Mouse (Mus musculus) heart, postnatal 10 days (tissue): ENCODE results near the gene Ntng1. TPM values are rescaled to one million over a fixed set of nuclear protein-coding genes. Genes with fewer than 3 reads are reported as not detected.

Experiments used
- DNase-seq, 2 experiments: peaks; one replicate each; pipeline ENCODE4 v3.0.0; 2021
- intact Hi-C: fragments of 180-260 bp; cut with DNase I; formaldehyde crosslinking; loops from one replicate; pipeline ENCODE4 v1.15.1; 2025
- total RNA-seq, 2 experiments: library from RNA; stranded (reverse); gene quantifications; 2 replicates each; pipeline ENCODE4 v1.2.3; 2021

Ntng1 gene
- total RNA-seq: under 1 TPM; 0.17 to 0.74 TPM

DNA sequence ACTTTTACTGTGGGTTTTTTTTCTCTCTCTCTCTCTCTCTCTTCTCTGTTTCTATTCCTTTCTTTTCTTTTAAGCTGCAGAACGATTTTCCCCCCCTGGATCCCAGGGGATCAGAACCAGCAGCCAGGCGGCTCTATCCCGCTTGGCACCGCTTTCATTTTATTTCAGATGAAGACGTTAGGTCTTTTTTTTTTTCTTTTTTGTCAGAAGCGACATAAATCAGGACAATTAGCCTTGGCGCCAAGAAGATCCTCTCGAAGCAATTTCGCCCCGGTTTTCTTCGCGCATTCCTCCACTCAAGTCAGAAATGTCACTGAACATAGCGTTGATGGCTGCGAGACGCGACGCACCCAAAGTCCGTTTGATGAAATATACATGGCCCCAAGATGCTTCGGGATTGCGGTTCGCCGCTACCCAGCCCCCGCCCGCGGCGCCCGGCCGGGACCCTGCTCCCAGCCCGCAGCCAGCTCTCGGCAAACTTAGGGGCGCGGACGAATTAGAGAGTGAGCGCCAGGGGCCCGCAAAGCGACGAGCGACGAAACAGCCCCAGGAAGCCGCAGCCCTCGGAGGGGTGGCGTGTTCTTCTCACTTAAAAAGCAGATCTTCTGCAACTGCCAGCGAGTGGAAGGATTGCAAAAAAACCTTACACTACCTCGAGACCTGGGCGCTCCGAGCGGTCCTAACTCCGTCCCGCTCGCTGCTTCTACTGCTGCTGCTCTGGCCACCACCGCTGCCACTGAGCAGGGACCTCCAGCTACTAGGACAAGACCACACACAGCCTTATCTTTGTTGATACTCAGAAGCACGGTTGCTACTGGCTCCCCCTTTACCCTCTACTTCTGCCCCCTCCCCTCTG, at the start of gene Ntng1:
Gene Ntng1 (minus strand): TSS at position 806 of the 856 bp plus-strand sequence.
- intact Hi-C loops: loop anchor here (5.0 kb wide), 2 partner anchors 109 to 924 kb away; partner anchors contain the start of gene Prmt6
- DNase-seq: peak; percentile 9 to 12

DNA sequence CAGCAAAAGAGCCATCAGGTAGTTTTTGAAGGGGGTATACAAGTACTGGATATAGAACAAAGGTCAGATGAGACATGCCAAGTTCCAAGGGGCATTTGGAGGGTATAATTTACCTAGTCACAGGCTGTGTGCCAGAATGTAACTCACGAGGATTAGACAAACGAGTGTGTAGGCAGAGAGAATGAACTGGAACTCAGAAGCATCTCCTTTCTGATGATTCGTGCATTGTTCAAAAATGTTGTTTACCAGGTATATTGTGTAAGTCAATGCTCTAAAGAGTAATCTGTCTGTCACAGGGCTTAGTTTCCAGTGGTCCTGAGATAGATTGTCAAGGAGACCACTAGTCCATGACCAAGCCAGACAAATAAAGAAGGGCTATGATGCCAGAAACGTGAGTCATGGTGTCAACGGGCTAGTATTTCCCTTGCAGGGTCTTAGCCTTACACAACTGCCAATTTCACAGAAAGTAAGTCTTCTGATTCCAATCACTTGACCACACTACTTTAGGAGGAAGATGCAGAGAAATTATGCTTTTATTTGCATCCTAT, 43.7 kb upstream of the Ntng1 start:
- intact Hi-C loops: no loop called here
- DNase-seq: no peak

DNA sequence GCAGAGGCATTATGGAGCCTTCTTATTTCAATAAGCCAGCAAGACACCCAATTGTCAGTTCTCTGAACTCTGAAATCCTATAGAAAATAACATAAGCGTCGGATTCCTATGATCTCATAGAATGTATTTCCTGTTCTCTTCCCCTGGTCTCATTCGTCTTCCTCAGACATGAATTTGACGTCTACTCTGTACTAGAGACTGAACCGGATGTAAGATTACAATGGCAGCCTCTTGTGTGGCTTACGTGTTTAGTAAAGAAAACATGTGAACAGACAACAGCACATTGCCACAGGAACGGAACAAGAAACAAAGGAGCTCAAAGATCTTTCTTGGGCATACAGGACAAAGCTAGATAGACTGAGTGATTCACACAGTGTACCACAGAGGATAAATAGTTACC, 5.3 kb upstream of the Ntng1 start:
- no peak for DNase-seq
- intact Hi-C loops: no loop called here

DNA sequence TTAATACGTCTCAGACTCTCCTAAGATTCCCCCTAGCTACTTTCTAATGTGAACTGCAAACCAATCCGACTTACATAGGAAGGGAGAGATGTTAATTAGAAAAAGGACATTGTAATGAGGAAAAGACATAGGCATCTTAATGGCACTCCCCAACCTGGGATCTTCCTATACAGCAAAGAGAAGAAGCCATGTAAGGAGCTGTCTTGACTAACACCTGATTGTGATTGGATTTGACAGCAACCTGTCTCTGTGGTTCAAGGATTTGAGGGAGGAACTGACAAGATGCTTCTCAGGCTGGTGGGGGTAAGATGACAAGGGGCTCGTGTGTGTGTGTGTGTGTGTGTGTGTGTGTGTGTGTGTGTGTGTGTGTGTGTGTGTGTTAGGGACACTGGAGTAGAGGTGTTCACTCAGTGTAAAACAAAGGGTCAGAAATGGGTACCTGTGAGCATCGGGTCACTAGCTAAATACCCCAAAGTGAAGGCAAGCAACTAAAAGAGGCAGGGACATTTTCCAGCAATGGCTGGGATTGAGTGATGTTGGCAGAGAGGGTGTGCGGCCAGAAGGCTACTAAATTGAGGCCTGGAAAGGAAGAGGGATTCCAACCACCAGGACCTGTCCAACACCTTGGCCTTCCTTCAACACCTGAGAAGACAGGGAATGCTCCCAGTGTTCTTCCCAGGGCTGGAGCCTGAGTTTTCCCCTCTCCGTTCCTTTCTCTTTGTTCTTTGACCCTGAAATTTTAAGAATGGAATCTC, 667 bp upstream of the Ntng1 start:
- DNase-seq: no peak
- intact Hi-C loops: loop anchor here (5.0 kb wide), 2 partner anchors 108 to 923 kb away; partner anchors contain the start of gene Prmt6

DNA sequence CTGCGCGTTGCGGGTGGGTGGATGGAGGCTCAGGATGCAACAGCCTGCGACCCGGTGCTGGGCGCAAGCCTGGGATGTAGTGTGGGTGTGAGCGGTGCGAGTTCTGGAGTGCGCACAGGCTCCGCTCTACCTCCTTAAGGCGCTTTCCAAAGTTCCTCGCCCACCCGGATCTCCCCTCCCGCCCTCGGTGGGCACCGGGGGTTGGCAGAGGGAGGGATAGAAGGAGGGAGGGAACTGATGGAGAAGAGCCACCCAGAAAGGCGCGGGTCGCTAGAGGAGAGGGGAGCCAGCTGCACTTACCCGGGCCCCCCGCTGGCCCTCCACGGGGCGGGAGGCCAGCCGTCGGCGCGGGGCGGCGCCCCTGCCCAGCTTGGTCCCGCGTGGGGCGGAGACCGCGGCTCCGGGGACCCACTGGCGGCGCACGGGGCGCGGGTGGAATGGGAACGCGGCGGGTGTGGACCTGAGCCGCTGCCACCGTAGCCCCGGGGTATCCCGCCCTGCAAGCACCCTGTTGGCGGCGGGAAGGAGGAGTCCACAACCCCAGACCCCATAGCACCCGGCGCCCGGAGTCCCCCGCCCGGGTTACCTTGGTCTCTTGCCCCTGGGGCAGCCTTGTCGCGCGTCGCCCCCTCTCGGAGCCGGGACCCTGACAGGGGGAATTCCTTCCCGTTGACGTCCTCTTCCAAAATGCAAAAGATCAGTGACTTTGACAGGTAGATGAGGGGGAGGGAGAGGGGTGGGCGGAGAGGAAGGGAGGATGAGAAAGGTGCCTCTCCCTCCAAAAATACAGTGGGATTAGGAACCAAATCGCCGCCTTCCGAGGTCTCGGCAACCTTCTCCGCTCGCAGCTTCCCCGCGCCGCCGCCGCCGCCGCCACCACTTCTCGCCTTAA, 1.3 kb downstream of the Ntng1 start:
- peak; percentile 2 to 6 for DNase-seq
- intact Hi-C loops: loop anchor here (5.0 kb wide), 2 partner anchors 110 to 925 kb away; partner anchors contain the start of gene Prmt6

DNA sequence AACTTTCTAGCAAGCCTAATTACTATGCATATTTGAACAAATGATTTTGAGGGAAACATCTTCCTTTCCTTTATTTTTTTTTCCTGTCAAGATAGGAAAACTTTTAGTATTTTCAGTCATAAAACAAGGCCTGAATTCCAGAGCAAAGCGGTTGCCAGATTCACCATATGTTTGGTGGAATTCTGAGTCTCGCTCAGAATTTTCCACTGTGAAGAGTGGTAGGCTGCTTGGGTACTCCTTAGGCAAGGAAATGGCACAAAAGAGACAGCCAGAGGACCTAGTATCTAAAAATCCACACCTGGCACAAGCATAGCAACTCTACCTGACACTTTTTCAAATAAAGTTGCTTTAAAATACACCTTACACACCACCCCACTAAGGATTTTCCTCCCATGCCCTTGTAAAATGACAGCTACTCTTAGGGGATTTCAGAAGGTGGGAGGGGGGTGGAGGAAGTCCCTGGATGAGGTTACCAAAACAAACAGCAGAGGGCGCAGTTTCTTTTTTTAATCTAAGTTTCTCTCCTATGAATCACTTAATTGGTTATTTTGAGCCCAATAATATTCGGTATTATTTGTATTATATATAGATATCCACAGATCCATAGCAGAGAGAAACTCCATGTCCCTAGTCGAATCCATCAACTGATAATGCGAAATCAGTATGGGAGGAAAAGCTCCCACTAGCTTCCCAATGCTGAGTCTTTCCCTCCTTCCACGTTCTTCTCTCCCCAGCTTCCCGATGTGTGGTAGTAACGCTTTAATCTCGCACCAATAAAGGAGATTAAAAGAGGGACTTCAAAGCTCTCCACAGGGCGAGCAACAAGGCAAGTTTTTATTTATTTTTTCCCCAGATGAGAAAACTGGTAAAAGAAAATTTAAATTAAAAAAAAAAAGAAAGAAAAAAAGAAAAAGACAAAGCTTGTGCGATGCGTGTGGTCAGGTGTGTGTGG, 2.2 kb downstream of the Ntng1 start:
- intact Hi-C loops: loop anchor here (5.0 kb wide), 2 partner anchors 111 to 926 kb away; partner anchors contain the start of gene Prmt6
- peak; percentile 41 to 67 for DNase-seq

DNA sequence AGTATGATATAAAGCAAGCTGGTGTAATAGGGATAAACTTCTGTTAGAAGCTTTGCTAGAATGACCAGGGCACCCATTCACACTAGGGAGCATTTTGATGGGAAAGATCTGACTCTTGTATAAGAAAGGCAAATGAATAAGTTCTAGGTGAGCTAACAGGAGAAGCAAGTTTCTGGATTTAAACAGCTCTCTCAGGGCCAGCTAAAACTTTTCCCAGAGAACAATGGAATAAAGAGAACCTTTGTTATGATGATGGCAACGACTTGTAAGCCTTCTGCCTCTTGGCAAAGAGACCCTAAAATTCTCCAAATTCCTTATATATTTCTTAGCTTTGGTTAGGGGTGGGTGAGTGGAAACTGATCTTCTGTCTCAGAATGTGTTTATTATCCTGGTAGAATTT, 7.7 kb downstream of the Ntng1 start:
- intact Hi-C loops: no loop called here
- DNase-seq: no peak

DNA sequence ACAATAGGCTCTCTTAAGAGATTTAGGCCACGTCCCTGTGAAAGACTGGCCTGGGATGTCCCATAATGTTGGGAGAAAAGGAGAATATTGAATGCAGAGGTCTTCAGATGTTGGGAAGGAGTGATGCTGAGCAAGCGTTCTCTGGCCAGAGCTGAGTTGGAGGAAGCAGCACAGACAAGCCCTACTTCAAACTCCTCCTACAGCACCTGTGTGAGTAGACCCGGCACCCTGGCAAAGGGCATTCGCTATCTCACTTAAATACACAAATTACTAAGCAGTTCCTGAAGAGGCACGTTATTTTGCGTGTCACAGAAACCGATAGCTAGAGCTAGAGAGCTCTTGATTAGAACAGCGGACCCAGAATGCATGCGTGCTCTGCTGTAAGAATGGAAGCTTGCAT, 10.7 kb downstream of the Ntng1 start:
- DNase-seq: no peak
- intact Hi-C loops: no loop called here

DNA sequence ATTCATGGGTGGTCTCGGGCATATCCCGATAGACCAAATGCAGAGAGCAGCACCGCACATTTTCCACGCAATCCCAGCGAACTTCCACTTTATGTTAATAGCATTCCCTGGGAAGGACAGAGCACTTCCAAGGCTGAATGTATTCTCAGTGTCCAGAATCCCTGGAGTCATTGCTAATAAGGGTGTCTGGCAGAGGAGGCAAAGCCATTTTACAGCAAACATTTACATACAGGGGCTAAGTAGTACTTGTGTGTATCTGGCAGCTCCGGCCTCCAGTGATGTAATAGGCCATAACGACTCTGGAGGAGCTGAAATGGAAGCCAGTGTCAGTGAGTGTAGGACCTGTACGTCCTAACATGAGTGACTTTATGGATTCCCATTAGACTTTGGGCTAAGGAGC, 11.5 kb downstream of the Ntng1 start:
- intact Hi-C loops: no loop called here
- no peak for DNase-seq

DNA sequence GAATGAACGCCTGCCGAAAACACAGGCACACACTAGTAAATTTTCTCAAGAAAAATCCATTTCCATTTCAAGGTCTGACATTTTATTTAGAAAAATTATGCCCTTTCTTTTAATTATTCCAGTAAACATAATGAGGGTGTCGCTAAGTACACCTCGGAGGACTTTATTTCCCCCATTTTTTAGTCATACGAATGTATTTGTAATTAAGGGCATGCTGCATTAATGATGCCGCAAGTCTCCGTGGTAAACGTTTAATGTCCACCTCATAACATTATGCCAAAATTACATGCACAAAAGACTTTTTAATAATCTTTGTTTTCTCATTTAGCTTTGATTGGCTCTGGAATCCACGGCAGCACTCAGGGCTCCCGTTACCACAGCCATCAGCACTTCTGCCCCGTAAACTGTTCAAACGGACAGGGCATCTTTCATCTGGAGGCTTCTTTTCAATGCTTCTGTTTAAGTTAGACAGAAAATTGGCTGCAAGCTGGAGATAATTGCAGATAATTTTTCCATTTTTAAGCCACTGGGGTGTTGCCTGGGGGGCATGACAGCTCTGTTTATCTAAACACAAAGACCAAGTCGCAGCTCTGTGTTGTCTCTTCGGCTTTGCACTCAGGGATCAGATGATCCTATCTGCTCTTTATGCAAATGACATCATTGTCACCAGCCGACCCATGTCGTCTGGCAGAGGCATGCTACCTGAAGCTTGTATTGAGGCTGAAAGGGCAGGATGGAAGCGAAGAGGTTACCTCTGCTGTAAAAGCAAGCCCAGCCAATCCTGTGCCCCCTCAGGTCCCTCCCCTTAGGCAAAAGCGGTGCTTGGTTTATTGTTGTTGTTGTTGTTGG, 12.5 kb downstream of the Ntng1 start:
- intact Hi-C loops: no loop called here
- no peak for DNase-seq

DNA sequence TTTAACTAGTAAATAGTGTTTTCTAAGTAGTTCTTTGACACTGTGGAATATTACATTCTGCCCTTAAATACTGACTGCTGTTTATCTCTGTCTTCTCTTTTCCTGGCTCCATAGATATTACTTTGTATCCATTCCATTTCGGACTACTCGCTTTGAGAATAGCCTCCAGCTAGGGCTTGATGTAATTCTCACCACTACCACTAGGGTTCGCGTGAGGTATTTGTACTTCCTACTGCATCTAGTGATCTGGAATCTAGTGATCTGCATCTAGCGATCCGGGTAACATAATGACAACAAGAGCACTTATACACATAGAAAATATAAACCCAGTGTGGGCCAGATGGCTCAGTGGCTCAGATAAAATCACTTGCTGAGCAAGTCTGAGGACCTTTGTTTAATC, 14.2 kb downstream of the Ntng1 start:
- intact Hi-C loops: no loop called here
- peak in 1 of 2 experiments; percentile 3 for DNase-seq

DNA sequence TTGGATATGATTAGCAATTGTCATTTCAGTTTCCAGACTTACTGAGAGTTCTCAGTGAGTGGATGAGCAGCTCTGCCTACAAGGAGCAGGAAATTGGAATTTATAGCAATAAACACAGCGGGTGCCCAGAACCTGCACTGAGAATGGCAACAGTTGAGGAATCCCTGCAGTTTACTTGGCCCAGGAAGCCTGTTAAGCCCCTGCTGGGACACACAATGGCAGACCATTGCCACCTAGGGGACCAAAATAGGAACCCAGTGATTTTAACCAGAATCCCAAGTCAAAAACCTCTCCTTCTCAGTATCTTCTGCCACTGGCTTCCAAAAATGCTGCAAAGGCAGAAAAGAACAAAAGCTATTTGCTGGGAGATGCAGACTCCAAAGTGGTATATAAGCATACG, 37.8 kb downstream of the Ntng1 start:
- intact Hi-C loops: loop anchor here (5.0 to 10.0 kb wide), 2 partner anchors 371 to 579 kb away; no protein-coding TSS in a partner anchor
- peak in 1 of 2 experiments; percentile 6 for DNase-seq

DNA sequence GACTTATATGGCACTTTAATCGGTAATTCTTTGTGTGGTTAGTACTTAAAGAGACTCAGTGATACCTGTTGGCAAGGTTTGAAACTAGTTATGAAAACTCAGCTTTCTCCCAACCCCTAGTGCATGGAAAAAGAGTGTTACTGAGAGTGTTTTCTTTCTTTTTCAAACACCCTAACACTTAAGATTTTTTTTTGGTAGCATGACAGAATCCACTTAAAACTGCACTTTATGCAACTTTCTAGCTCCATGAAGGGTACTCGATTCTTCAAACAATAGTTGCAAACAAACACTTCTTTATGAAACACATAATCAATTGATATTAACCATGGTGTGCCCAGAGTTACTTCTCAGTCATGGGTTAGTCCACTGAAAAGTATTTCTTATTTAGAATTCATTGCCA, 49.4 kb downstream of the Ntng1 start:
- DNase-seq: no peak

DNA sequence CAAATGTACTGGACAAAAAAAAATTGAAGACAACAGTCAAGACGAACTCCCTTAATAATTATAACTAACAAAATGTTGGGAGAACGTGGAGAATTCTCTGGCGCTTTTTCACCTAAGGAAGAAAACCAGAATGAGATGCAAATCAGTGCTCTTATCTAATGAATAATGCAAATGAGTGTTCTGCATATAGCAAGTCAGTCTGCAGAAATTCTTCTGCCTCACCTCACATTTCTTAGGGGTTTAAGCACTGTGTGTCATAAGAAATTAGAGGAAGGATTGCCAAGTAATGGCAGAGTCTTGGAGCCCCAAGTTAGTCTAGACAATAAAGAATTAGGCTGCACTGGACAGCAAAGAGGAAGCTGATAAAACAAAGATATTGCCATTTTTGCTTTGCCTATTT, 49.8 kb downstream of the Ntng1 start:
- intact Hi-C loops: no loop called here
- DNase-seq: no peak

More for the DNA sequence above, 49.4 kb downstream of the Ntng1 start:
- intact Hi-C loops: no loop called here

DNA sequence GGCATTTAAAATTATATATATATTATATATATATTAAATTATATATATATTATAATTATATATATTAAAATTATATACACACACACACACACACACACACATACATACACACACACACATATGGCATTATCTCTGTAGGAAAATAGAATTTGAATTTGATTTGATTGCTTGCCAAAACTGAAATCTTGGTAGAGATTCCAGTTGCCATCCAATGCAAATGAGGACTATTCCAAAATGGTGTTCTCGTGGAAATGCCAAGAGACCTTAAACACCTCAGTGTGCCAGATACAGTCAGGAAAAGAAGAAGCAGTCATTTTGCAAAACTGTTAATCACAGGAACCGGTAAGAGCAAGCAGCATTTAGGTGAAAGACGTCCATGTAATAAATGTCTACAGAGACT, 51.3 kb downstream of the Ntng1 start:
- no peak for DNase-seq
- intact Hi-C loops: no loop called here

DNA sequence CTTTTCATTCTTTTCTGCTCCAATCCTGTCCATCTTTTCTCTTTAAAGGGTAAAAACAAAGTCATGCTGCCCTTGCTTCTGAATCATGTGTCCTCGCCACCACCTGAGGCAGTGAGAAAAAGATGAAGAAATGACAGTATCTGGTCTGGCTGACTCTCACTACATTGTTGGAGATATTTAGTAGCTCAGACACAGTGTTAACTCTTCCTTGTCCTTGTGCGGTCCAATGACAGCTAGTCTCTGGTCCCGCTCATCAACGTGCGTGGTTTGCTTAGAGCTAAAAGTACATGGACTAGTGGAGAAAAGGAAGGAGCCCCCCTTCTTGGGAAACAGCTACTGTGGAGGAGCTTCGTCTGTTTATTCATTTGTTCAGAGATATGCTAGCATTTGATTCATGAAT, 56.6 kb downstream of the Ntng1 start:
- DNase-seq: no peak
- intact Hi-C loops: no loop called here

DNA sequence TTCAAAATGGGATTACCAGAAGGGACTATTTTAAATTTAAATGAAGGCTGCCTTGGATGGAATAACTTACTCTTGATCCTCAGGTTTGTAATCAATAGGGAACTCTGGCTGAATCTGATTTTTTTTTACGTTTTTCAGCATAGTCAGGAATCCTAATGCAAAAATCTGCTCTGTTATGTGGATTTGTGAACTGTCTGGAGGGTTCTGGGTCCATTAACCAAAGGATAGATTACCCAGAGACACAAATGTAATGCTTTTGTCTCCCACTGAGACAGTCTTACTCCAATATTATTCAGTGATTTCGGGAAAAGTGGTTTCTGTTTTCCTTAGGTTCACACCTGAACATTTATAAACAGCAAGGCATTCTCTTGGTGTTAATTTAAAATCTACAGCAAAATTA, 58.5 kb downstream of the Ntng1 start:
- no peak for DNase-seq
- intact Hi-C loops: no loop called here

DNA sequence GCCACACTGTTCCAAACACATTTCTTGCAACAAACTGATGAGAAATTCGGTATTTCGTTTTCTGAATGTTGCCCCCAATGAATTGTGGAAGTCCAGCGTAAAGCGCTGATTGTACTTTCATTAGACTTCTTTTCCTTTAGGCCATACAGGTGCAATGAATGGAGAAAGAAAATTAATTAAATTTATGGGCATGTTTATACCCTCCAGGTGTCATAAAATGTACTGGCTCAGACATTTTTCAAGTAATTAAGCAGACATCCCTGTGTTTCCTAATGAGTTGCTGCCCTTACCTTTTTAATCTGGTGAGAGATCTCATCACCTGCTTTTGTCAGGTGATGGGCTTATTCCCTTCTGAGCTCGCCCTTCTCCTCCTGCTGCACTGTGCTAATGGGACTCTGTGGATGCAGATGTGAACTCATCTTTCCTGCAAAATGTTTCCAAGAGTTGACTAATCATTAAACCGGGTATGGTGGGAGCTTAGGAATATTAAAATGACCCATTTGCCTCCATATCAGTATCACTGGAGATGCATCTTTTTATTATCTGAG, 79.0 kb downstream of the Ntng1 start:
- intact Hi-C loops: no loop called here

More for the DNA sequence above, 79.0 kb downstream of the Ntng1 start:
- no peak for DNase-seq
